Mouse (Mus musculus): ENCODE data around the gene Nlrp6. TPM values are rescaled to one million over a fixed set of nuclear protein-coding genes. Genes with fewer than 3 reads are reported as not detected.

Gene Nlrp6
- polyA plus RNA-seq (2014; fragmentation: Nextera tagmentation; extraction: Ambion mirVana): not detected in 2 replicates

DNA sequence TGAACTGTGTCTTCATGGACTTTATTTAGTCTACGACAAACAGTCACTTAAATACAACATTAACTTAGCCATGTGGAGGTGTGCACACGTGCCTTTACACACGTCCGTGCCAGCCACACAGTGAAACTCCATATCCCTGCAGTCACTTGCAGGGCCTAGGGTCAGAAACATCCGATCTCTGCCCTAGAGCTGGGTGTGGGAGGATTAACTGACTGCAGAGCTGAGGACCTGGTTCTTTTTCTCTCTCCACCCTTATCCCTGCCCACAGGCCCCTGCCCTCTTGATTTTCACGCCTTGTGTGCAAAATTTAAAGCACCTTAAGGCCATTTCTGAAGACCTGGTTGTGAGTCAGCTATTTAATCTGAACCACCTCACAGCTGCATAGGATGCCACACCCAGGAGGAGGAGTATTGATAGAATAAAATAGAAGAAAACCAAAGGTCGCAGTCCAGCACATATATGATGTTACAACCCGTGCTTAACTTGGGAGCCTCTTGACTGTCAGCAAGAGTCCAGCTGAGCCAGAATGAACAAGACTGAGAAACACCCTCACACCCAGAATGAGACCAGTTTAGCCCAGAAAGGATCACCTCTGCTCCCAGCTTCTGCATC, at the start of gene Nlrp6:
Gene Nlrp6 (plus strand): TSS at position 485 of the 612 bp plus-strand sequence.
- 64% methylated on average over 8 of the region's 8 CpGs for WGBS
- Histone ChIP-seq H3K36me3 (ENCODE audit: control insufficient read depth, insufficient read depth, low read length) (no peaks in the 10 kb centered on the region), H3K27ac (replicated peaks in 1 of 2; ENCODE audit: control insufficient read depth in 1 of 2, insufficient read depth in 1 of 2, low read depth in 2 of 2, low read length in 2 of 2) (no peak within 1 kb of the TSS), H3K27me3 (ENCODE audit: control insufficient read depth, insufficient read depth, low read length) (peaks cover 83% of the 10 kb centered on the region), H3K4me1 (ENCODE audit: control insufficient read depth in 2 of 2, insufficient read depth in 2 of 2, low read length in 2 of 2) (peaks cover 0 to 12% of the 10 kb centered on the region in 2 experiments; a peak in 2 of 4 replicates), H3K4me2 (ENCODE audit: low read length) (no peak within 1 kb of the TSS), H3K9me3 (ENCODE audit: control insufficient read depth, low read length) (no peaks in the 10 kb centered on the region), H3K4me3 (ENCODE audit: control insufficient read depth in 1 of 2, insufficient read depth in 1 of 2, low read depth in 1 of 2, low read length in 2 of 2) (no peak within 1 kb of the TSS), H3K9ac (ENCODE audit: low read length) (no peak within 1 kb of the TSS)
- no peak for ATAC-seq (ENCODE audit: insufficient number of reproducible peaks, insufficient read depth, low FRiP score, low read depth)

DNA sequence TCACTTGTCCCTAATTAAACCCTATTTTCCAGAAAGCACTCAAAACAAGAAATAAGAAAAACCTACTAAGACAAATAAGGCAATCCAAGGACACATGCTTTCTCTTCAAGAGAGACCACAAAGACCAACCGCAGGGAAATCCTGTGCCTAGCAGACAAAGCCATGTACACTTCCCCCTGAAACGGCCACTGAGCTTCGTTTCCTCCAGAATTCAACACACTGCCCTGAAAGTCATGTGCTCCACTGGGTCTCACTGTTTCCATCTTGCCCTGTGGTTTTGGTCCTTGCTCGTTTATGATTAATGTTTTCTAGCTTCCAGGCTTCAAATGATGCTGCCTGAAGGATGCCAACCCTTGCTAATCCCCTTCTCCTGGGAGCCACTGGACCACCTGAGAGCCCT, 46.5 kb upstream of the Nlrp6 start:
- H3K9me3 ChIP-seq (ENCODE audit: control insufficient read depth, low read length): no peaks in the 10 kb centered on the region
- WGBS: 86% methylated on average over 4 of the region's 4 CpGs
- no peaks in the 10 kb centered on the region for H3K4me1 ChIP-seq (ENCODE audit: control insufficient read depth in 2 of 2, insufficient read depth in 2 of 2, low read length in 2 of 2)
- ATAC-seq (ENCODE audit: insufficient number of reproducible peaks, insufficient read depth, low FRiP score, low read depth): no peak
- H3K9ac ChIP-seq (ENCODE audit: low read length): no peak overlapping the region
- no peaks in the 10 kb centered on the region for H3K27me3 ChIP-seq (ENCODE audit: control insufficient read depth, insufficient read depth, low read length)
- no peak overlapping the region for H3K27ac ChIP-seq (replicated peaks in 1 of 2; ENCODE audit: control insufficient read depth in 1 of 2, insufficient read depth in 1 of 2, low read depth in 2 of 2, low read length in 2 of 2)
- peaks cover 87% of the 10 kb centered on the region for H3K36me3 ChIP-seq (ENCODE audit: control insufficient read depth, insufficient read depth, low read length)
- H3K4me2 ChIP-seq (ENCODE audit: low read length): no peak overlapping the region
- no peak overlapping the region for H3K4me3 ChIP-seq (ENCODE audit: control insufficient read depth in 1 of 2, insufficient read depth in 1 of 2, low read depth in 1 of 2, low read length in 2 of 2)

DNA sequence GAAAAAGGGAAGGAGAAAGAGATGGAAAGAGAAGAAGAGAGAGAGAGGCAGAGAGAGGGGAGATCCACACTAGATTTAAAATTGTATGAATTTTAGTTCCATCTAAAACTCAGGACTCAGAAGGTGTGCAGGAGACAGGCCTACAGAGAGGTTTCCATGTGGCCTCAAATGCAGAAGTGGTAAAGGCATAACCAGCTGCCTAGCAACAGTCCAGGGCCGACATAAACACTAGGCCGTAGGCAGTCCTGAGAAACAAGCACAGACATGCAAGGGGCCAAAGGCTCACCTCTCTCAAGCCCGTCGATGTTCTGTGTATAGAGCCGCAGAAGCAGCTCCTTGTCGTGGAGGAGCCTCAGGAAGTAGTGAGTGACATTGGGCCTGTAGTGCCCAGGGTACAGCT, 43.3 kb upstream of the Nlrp6 start:
- no peak overlapping the region for H3K4me2 ChIP-seq (ENCODE audit: low read length)
- H3K4me3 ChIP-seq (ENCODE audit: control insufficient read depth in 1 of 2, insufficient read depth in 1 of 2, low read depth in 1 of 2, low read length in 2 of 2): no peak overlapping the region
- H3K27ac ChIP-seq (replicated peaks in 1 of 2; ENCODE audit: control insufficient read depth in 1 of 2, insufficient read depth in 1 of 2, low read depth in 2 of 2, low read length in 2 of 2): no peak overlapping the region
- H3K9me3 ChIP-seq (ENCODE audit: control insufficient read depth, low read length): no peaks in the 10 kb centered on the region
- no peak overlapping the region for H3K9ac ChIP-seq (ENCODE audit: low read length)
- ATAC-seq (ENCODE audit: insufficient number of reproducible peaks, insufficient read depth, low FRiP score, low read depth): no peak
- H3K36me3 ChIP-seq (ENCODE audit: control insufficient read depth, insufficient read depth, low read length): peaks cover 58% of the 10 kb centered on the region
- WGBS: 82% methylated on average over 6 of the region's 6 CpGs
- H3K4me1 ChIP-seq (ENCODE audit: control insufficient read depth in 2 of 2, insufficient read depth in 2 of 2, low read length in 2 of 2): peaks cover 3 to 4% of the 10 kb centered on the region in 2 experiments; a peak in 1 of 4 replicates
- H3K27me3 ChIP-seq (ENCODE audit: control insufficient read depth, insufficient read depth, low read length): no peaks in the 10 kb centered on the region

DNA sequence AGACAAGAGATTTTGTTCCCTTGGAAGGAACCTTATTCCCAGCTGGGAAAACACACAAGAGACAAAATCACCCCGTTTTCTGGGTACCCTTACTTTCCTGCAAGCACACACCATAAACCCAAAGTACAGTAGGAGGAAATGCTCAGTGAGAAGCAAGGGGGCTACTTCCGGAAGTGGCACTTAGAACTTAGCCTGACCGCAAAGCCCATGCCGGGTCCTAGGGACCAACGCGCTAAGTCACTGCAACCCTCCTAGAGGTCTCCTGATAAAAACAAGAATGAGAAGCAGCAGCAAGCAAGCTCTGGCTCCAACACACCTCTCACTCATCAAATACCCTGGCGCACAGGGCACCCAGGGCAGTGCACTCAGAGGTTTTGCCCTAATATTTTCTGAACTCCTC, 41.3 kb upstream of the Nlrp6 start:
- H3K4me3 ChIP-seq (ENCODE audit: control insufficient read depth in 1 of 2, insufficient read depth in 1 of 2, low read depth in 1 of 2, low read length in 2 of 2): no peak overlapping the region
- no peaks in the 10 kb centered on the region for H3K27me3 ChIP-seq (ENCODE audit: control insufficient read depth, insufficient read depth, low read length)
- no peak overlapping the region for H3K27ac ChIP-seq (replicated peaks in 1 of 2; ENCODE audit: control insufficient read depth in 1 of 2, insufficient read depth in 1 of 2, low read depth in 2 of 2, low read length in 2 of 2)
- 79% methylated on average over 7 of the region's 7 CpGs for WGBS
- H3K9ac ChIP-seq (ENCODE audit: low read length): no peak overlapping the region
- no peaks in the 10 kb centered on the region for H3K9me3 ChIP-seq (ENCODE audit: control insufficient read depth, low read length)
- H3K4me2 ChIP-seq (ENCODE audit: low read length): no peak overlapping the region
- ATAC-seq (ENCODE audit: insufficient number of reproducible peaks, insufficient read depth, low FRiP score, low read depth): no peak
- H3K36me3 ChIP-seq (ENCODE audit: control insufficient read depth, insufficient read depth, low read length): peaks cover 49% of the 10 kb centered on the region
- H3K4me1 ChIP-seq (ENCODE audit: control insufficient read depth in 2 of 2, insufficient read depth in 2 of 2, low read length in 2 of 2): peaks cover 3 to 9% of the 10 kb centered on the region in 2 experiments; a peak in 2 of 4 replicates

DNA sequence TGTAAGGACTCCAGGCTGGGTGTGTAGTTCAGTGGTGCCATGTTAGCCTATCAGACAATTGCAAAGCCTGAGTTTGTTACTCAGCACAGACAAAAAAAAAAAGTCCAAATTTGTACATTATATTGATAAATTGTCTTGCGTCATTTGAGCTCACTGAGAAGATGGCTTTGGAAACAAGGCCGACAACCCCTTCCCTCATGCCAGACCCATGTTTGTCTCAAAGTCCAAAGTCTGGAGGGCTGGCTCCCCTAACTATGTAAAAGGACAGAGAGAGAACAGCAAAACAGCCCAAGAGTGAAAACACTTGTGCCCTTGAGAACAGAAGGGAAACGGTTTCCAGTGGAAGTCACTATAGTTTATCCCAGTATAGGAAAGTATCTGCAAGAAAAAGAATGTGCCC, 40.3 kb upstream of the Nlrp6 start:
- no peaks in the 10 kb centered on the region for H3K27me3 ChIP-seq (ENCODE audit: control insufficient read depth, insufficient read depth, low read length)
- H3K36me3 ChIP-seq (ENCODE audit: control insufficient read depth, insufficient read depth, low read length): peaks cover 47% of the 10 kb centered on the region
- H3K9me3 ChIP-seq (ENCODE audit: control insufficient read depth, low read length): no peaks in the 10 kb centered on the region
- H3K4me1 ChIP-seq (ENCODE audit: control insufficient read depth in 2 of 2, insufficient read depth in 2 of 2, low read length in 2 of 2): peaks cover 3 to 9% of the 10 kb centered on the region in 2 experiments; a peak in 2 of 4 replicates
- peak overlapping the region; percentile 80 for H3K9ac ChIP-seq (ENCODE audit: low read length)
- H3K4me2 ChIP-seq (ENCODE audit: low read length): peak overlapping the region; percentile 74
- ATAC-seq (ENCODE audit: insufficient number of reproducible peaks, insufficient read depth, low FRiP score, low read depth): no peak
- peak overlapping the region in 1 of 2 experiments; percentile 86; a peak in 2 of 4 replicates for H3K27ac ChIP-seq (replicated peaks in 1 of 2; ENCODE audit: control insufficient read depth in 1 of 2, insufficient read depth in 1 of 2, low read depth in 2 of 2, low read length in 2 of 2)
- 82% methylated on average over 3 of the region's 3 CpGs for WGBS
- H3K4me3 ChIP-seq (ENCODE audit: control insufficient read depth in 1 of 2, insufficient read depth in 1 of 2, low read depth in 1 of 2, low read length in 2 of 2): peak overlapping the region in 1 of 2 experiments; percentile 76; a peak in 2 of 4 replicates

DNA sequence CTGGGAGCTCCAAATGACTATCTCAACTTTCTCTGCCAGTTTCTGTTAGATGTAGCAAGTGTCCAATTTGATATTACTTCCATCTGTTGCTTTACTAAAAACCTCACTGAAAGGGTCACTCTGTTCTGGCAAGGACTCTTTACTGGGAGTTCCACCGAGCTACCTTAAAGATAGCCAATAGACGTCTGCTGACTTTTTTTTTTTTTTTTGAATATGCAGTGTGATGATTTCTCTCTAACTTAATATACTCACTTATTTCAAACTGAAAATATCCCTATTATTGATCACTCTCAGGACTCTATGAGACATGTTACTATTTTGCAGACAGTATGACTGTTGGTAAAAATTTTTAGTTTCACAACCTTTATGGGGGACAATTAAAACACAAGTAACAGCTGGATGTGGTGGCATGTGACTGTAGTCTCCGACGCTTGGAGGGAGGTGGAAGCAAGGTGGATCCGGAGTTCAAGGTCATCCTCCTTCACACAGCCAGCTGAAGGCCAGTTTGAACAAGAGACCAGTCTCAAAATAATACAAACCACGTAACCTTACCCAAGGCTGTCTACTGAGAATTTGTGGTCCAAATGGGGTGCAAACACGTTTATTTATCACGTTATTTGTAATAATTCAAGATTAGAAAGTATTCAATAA, 39.7 kb upstream of the Nlrp6 start:
- Histone ChIP-seq H3K4me1 (ENCODE audit: control insufficient read depth in 2 of 2, insufficient read depth in 2 of 2, low read length in 2 of 2) (peaks cover 3 to 9% of the 10 kb centered on the region in 2 experiments; a peak in 2 of 4 replicates), H3K27me3 (ENCODE audit: control insufficient read depth, insufficient read depth, low read length) (no peaks in the 10 kb centered on the region), H3K27ac (replicated peaks in 1 of 2; ENCODE audit: control insufficient read depth in 1 of 2, insufficient read depth in 1 of 2, low read depth in 2 of 2, low read length in 2 of 2) (peak overlapping the region; percentile 80 to 86), H3K36me3 (ENCODE audit: control insufficient read depth, insufficient read depth, low read length) (peaks cover 45% of the 10 kb centered on the region), H3K4me2 (ENCODE audit: low read length) (peak overlapping the region; percentile 74), H3K4me3 (ENCODE audit: control insufficient read depth in 1 of 2, insufficient read depth in 1 of 2, low read depth in 1 of 2, low read length in 2 of 2) (peak overlapping the region; percentile 76 to 96), H3K9ac (ENCODE audit: low read length) (peak overlapping the region; percentile 80), H3K9me3 (ENCODE audit: control insufficient read depth, low read length) (no peaks in the 10 kb centered on the region)
- 10% methylated on average over 8 of the region's 8 CpGs for WGBS
- no peak for ATAC-seq (ENCODE audit: insufficient number of reproducible peaks, insufficient read depth, low FRiP score, low read depth)

DNA sequence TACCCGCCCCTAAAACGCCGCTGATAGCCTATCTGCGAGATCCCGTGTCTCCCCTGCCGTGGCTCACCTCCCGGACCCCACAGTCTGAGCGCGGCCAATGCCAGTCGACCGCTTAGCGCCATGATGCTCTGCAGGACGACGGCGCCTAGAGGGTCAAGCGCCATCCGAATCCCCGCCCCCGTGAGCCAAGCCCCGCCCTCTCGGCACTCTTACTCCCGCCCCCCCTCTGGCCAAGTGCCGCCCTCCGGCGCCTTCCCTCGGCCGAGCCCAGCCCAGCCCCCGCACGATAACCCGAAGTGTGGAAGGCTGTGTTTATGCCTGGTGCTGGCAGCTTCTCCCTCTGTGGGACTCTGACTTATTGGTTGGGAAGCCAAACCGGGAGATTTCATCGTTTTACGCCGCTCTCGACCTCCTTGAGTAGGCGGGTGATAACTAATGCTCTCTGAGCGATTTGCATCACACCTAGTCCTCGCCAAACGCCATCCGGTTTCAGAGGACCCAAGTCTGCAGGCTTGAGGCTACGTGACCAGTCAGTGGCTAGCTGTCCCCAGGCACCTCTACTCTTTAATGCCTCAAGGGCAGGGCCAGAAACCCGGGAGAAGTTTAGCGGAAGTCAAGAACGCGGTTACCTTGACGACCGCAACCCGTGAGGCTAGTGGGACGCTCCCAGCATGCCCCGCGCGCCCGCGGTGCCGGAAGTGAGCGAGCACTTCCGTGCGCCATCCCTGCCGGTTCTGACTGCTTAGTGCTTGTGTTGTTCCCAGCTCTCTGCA, 38.8 kb upstream of the Nlrp6 start, which contains the start of the genes Psmd13 and Sirt3:
Gene Psmd13 (plus strand): TSS at position 273 of the 773 bp plus-strand sequence.
Gene Sirt3 (minus strand): TSS at position 614 of the 773 bp plus-strand sequence.
- under 1% methylated on average over 59 of the region's 59 CpGs for WGBS
- H3K9ac ChIP-seq (ENCODE audit: low read length): peak within 1 kb of the TSS; percentile 80
- H3K27ac ChIP-seq (replicated peaks in 1 of 2; ENCODE audit: control insufficient read depth in 1 of 2, insufficient read depth in 1 of 2, low read depth in 2 of 2, low read length in 2 of 2): peak within 1 kb of the TSS; percentile 80 to 86
- peaks cover 45% of the 10 kb centered on the region for H3K36me3 ChIP-seq (ENCODE audit: control insufficient read depth, insufficient read depth, low read length)
- no peaks in the 10 kb centered on the region for H3K27me3 ChIP-seq (ENCODE audit: control insufficient read depth, insufficient read depth, low read length)
- H3K4me3 ChIP-seq (ENCODE audit: control insufficient read depth in 1 of 2, insufficient read depth in 1 of 2, low read depth in 1 of 2, low read length in 2 of 2): peak within 1 kb of the TSS; percentile 76 to 96
- peaks cover 3 to 9% of the 10 kb centered on the region in 2 experiments; a peak in 2 of 4 replicates for H3K4me1 ChIP-seq (ENCODE audit: control insufficient read depth in 2 of 2, insufficient read depth in 2 of 2, low read length in 2 of 2)
- H3K4me2 ChIP-seq (ENCODE audit: low read length): peak within 1 kb of the TSS; percentile 74
- H3K9me3 ChIP-seq (ENCODE audit: control insufficient read depth, low read length): no peaks in the 10 kb centered on the region
- ATAC-seq (ENCODE audit: insufficient number of reproducible peaks, insufficient read depth, low FRiP score, low read depth): peak; percentile 93

All from heart, embryonic 14.5 days (tissue).